Mouse (Mus musculus) lung, adult 2 months (tissue): ENCODE measurements at regions not wholly inside any gene's neighbourhood (a gene's known extent, or its start where the extent isn't known, plus 50 kb on each side); places are given as distances from the start of the nearest gene placed in this dataset.

Experiments used
- DNase-seq: peaks from one replicate; pipeline ENCODE4 v3.0.0; 2022
- H3K4me1 ChIP-seq: fragments of 200-500 bp; 2 replicates; pipeline ENCODE4 v1.6.1; 2011; ENCODE audit warnings: low read length; ENCODE audit not compliant: control insufficient read depth, insufficient read depth
- H3K4me3 ChIP-seq: fragments of 200-500 bp; replicated peaks from 2 replicates; pipeline ENCODE3; 2011; ENCODE audit warnings: low read depth, mild to moderate bottlenecking, control low read depth, low read length; ENCODE audit errors: extremely low read depth
- CTCF ChIP-seq: fragments of 200-500 bp; IDR thresholded peaks from 2 replicates; pipeline ENCODE4 v1.5.1; 2011; ENCODE audit warnings: mild to moderate bottlenecking, low read length, control low read depth; ENCODE audit not compliant: insufficient read depth
- POLR2A ChIP-seq: fragments of 200-500 bp; IDR thresholded peaks from 2 replicates; pipeline ENCODE4 v1.6.1; 2011; ENCODE audit warnings: low read depth, mild to moderate bottlenecking, control low read depth, low read length, borderline replicate concordance; ENCODE audit errors: extremely low read depth
- WGBS: fragments of 180-500 bp; shearing (Covaris S2); methylation state at CpG from one replicate; pipeline ENCODE4 v1.1.7; 2018; 5-methylcytosine and 5-hydroxymethylcytosine counted together

DNA sequence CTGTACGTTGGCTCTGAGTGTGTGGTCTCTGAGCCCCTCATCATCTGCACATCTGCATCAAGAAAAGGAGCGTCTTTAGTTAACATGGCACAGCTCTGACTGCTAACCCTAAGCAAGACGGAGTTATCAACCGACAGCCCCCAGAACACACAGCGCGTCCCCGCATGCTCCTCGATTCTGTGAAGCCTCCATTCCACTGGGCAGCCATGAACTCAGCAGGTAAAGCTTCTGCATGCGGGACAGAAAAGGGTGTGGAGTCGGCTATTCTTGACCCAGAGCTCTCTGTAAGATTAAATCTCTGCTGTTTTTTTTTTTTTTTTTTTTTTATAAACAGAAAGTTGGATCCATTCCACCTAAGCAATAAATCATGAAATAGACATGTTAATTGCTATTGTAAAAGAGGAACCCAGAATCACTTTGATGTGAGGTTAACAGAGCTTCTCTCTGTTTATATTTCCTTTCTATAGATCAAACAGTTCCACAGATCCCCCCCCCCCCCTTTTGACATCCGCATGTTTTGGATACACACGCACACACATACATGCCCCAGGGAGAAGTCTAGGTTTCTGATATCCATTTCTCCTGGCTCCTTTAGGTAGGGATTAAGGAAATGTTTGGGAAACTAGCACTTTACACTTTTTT is 328.9 kb downstream of the Mex3b start:
- TF ChIP-seq CTCF, result no peak
- TF ChIP-seq POLR2A, result no peak
- 56% methylated on average over 12 of the region's 12 CpGs for WGBS
- Histone ChIP-seq H3K4me3 (no peak overlapping the region), H3K4me1 (0 out of 2 replicates have a peak, but pooled peaks cover 3% of the 10 kb centered on the region)
- no peak for DNase-seq

DNA sequence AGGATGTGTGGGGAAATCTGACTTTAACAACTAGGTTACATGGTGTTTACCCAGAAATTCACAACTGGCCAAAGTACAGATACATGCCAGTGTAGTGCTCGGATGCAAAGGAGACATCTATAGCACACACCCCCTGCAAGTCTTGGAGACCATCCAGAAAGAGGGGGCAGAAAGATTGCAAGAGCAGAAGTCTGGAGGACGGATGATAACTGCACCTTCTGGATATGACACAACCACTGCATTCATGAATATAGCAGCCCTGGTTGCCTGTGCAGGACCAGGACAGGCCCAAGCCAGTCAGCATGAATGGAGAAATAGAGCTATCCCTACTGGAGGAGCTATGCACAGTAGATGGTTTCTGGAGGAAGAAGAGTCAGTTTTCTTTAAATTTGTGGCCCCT is 330.4 kb downstream of the Mex3b start:
- DNase-seq, result no peak
- WGBS, result 72% methylated on average over 2 of the region's 2 CpGs
- no peak overlapping the region for H3K4me3 ChIP-seq
- TF ChIP-seq POLR2A, result no peak
- no peak for TF ChIP-seq CTCF
- H3K4me1 ChIP-seq, result 0 out of 2 replicates have a peak, but pooled peaks cover 3% of the 10 kb centered on the region

DNA sequence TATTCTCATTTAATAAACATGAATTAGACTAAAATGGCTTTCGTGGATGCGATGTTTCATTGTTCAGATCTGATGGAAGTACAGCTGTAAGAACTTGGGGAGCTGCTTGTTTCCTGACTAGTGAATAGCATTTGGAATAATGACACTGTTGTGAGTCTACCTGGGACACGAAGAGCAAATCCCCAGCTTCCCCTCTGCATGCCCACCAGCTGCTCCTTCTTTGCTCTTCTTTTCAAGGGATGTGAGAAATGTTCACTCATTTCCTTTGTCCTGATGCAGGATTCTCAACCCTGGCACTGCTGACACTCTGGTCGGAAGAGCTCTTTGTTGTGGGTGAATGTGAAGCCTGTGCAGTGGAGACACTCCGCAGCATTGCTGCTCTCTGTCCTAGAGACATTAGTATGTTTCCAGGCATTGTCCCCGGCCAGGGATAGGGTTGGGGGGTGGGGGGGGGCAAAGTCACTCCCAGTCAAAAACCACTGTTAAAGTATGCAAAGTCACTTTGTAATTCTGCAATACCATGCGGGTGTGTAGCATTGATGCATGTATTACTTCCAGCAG is 334.1 kb downstream of the Mex3b start:
- TF ChIP-seq CTCF (no peak), POLR2A (no peak)
- Histone ChIP-seq H3K4me1 (0 out of 2 replicates have a peak, but pooled peaks cover 3% of the 10 kb centered on the region), H3K4me3 (no peak overlapping the region)
- 46% methylated on average over 7 of the region's 7 CpGs for WGBS
- no peak for DNase-seq

DNA sequence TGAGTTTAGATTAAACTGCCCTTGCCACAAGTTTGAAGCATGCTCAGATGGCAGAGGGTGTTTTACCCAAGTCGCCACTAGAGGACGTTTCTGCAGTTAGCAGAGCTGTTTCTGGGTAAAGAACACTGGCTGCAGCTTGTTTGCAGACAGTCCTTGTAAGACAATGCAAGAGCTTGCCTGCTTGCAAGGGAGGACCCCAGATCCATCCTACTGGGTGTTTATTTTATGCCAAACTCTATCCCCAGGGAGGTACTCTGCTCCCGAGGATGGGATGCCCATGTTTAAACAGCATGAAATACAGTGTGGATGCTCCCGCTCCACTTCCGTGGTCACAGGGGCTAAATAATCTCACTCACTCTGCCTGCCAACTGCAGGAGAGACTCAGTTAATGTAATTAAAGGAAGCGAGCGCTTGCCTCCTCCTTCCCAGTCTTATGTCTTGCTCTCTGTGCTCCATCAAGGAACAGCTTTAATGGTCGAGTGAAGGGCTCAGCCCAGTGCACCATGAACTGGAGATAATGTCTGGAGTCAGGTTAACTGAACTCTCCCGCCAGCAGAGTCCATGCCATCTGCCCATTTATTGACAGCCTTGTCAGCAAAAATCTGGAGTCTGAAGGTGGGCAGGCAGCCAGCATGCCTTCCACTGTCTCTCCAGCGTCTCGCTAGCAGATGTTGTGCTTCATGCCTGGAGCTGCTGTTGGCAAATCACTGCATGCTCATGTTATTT is 334.8 kb downstream of the Mex3b start:
- no peaks in the 10 kb centered on the region for H3K4me1 ChIP-seq
- WGBS, result 14% methylated on average over 11 of the region's 11 CpGs
- DNase-seq, result peak; percentile 10
- no peak overlapping the region for H3K4me3 ChIP-seq
- TF ChIP-seq CTCF (peak; percentile 10; the same call in 1 of the 2 replicates), POLR2A (no peak)

DNA sequence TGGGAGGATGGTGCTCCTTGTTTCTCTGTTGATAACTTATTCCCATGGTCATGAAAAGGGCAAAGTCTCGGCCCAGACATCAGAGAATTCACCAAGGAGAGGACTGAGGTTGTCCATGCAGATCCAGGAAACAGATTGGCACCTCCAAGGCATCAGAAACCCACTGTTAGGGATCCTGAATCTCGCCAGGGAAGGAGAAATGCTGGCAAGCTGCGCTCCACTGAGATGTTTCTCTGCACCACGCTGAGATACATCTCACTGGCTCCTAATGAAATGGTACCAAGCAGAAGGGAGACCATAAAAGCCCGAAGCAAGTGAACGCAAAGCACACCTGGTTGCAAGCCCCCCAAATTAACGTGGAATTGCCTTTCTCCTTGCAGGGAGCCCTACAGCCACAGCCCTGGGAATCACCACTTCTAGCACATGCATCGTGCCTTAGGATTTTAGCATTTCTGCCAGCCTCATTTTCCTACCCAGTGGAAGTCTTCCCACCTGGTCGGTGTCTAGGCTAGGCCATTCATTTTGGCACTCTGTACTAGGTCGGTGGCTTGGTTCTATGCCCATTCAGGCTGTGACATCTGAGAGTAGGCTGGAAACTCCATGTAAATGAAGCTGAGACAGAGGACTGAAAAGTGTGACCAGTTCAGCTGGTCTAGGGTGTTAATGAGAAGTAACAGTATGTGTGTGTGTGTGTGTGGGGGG is 336.3 kb downstream of the Mex3b start:
- 88% methylated on average over 10 of the region's 10 CpGs for WGBS
- no peak for DNase-seq
- H3K4me1 ChIP-seq, result no peaks in the 10 kb centered on the region
- H3K4me3 ChIP-seq, result no peak overlapping the region
- TF ChIP-seq CTCF, result no peak
- no peak for TF ChIP-seq POLR2A

DNA sequence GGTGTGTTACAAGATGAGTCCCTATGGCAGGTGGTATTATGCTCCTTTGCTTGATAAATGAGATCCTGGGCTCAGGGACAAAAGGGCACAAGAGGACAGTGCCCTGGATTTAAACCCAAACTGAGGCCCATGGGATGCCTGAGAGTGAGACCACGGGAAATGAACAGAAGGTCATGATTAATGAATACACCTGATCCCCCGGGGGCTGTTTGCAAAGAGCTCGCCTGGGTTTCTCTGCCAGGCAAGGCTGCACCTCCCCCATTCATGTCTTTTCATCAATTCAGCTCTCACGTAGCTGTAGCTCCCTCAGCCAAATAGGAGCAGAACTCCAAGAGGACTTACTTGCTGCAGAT is 336.9 kb downstream of the Mex3b start:
- H3K4me1 ChIP-seq, result no peaks in the 10 kb centered on the region
- DNase-seq, result no peak
- 79% methylated on average over 4 of the region's 4 CpGs for WGBS

DNA sequence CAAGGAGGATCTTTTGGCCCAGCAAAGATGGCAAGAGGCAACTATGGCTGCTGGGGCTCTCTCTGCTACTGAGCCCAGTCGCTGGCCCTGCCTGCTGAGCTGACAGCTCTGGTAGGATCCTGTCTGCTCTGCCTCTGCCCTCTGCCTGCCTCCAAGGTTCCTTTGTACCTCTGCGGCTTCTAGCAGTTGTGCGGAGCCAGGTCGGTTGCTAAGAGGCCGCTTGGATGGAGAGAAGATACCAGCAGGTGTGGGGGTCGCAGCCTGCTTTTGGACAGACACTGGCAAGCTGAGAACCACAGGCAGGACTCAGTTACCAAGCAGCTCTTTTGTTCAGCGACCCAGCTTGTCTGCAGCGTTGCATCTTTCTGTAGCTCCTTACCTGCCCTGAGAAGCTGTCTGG is 337.6 kb downstream of the Mex3b start:
- H3K4me1 ChIP-seq, result no peaks in the 10 kb centered on the region
- no peak overlapping the region for H3K4me3 ChIP-seq
- TF ChIP-seq CTCF (no peak), POLR2A (no peak)
- 71% methylated on average over 8 of the region's 8 CpGs for WGBS
- DNase-seq, result no peak

More for the DNA sequence above, 336.9 kb downstream of the Mex3b start:
- TF ChIP-seq CTCF (no peak), POLR2A (no peak)
- no peak overlapping the region for H3K4me3 ChIP-seq

DNA sequence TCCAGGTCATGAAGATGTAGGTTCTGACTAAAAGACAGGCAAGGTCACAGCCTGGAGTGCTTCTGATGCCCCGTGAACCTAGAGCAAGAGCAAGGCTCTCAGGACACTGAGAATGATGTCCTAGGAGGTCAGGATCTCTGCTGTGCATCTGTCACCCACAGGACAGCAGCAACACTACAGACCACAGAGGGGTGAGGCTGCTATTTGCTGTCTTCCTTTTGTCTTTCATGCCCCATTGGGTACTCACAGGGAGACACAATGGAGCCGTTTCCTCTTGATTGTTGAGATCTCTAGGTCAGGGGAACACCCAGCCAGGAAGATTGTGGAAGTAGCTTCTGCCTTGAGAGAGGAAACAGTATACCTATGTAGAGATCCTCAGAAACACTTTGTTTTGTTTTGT is 339.9 kb downstream of the Mex3b start:
- Histone ChIP-seq H3K4me1 (no peaks in the 10 kb centered on the region), H3K4me3 (no peak overlapping the region)
- 68% methylated on average over 2 of the region's 2 CpGs for WGBS
- TF ChIP-seq CTCF (no peak), POLR2A (no peak)
- no peak for DNase-seq

DNA sequence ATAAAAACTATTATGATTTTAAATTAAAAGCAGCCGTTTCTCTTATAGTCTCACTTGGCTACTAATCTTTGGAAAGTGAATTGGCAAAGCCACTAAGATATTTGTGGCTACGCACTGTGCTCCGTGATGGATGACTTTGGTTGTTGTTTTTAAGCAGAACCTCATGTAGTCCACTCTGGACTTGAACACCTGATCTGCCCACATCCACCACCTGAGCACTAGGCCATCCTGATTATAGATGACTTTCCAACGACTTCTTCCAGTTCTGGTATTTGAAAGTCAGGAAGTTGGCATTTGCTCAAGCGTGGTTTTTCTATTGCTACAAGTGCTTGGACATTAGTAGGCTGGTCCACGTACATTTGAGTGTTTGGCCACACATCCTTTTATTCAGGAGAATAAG is 344.5 kb downstream of the Mex3b start:
- 61% methylated on average over 6 of the region's 6 CpGs for WGBS
- TF ChIP-seq POLR2A, result no peak
- no peak overlapping the region for H3K4me3 ChIP-seq
- DNase-seq, result no peak
- no peaks in the 10 kb centered on the region for H3K4me1 ChIP-seq
